Mouse (Mus musculus) heart, postnatal 10 days (tissue): ENCODE results near the gene Cxcl1. TPM values are rescaled to one million over a fixed set of nuclear protein-coding genes. Genes with fewer than 3 reads are reported as not detected.

Source experiments
- total RNA-seq, 2 experiments: library from RNA; stranded (reverse); gene quantifications; 2 replicates each; pipeline ENCODE4 v1.2.3; 2021

The Cxcl1 gene
- total RNA-seq, 2 experiments from 2014 or later = 0.69 to 0.74 TPM

Other genes starting within 250 kb of the Cxcl1 start
- gene Cxcl5, start 131.9 kb upstream of the Cxcl1 start, total RNA-seq = not detected
- 1 to 10 TPM; 2.2 to 6.6 TPM for gene Ppbp, start 122.7 kb upstream of the Cxcl1 start, total RNA-seq
- 10 to 100 TPM; 33.7 to 39.0 TPM for gene Pf4, start 118.8 kb upstream of the Cxcl1 start, total RNA-seq
- gene Cxcl3, start 105.1 kb upstream of the Cxcl1 start, total RNA-seq = not detected
- not detected for gene Cxcl15, start 96.7 kb upstream of the Cxcl1 start, total RNA-seq
- gene Cxcl2, start 12.6 kb downstream of the Cxcl1 start, total RNA-seq = not detected
- 10 to 100 TPM; 16.2 to 19.2 TPM for gene Mthfd2l, start 39.9 kb downstream of the Cxcl1 start, total RNA-seq
- under 1 TPM; 0.30 to 0.34 TPM for gene Epgn, start 136.2 kb downstream of the Cxcl1 start, total RNA-seq
- gene Ereg, start 183.4 kb downstream of the Cxcl1 start, total RNA-seq = under 1 TPM; 0.05 to 0.17 TPM
- gene Areg, start 248.4 kb downstream of the Cxcl1 start, total RNA-seq = not detected